Mouse (Mus musculus) kidney, adult 2 months (tissue): ENCODE results near the gene C2cd5. TPM values are rescaled to one million over a fixed set of nuclear protein-coding genes. Genes with fewer than 3 reads are reported as not detected.

Experiments used
- DNase-seq: peaks from one replicate; pipeline ENCODE4 v3.0.0; 2021
- H3K27ac ChIP-seq: fragments of 200-500 bp; 2 replicates; pipeline ENCODE4 v1.5.1; 2012; ENCODE audit warnings: low read depth, low read length, control low read depth, inconsistent platforms; ENCODE audit not compliant: insufficient read depth
- H3K27me3 ChIP-seq: fragments of 200-500 bp; replicated peaks from 2 replicates; pipeline ENCODE4 v1.6.1; 2012; ENCODE audit warnings: mild to moderate bottlenecking, moderate library complexity, low read length, inconsistent platforms; ENCODE audit not compliant: control insufficient read depth, insufficient read depth
- H3K36me3 ChIP-seq: fragments of 200-500 bp; 2 replicates; pipeline ENCODE4 v1.6.1; 2012; ENCODE audit warnings: mild to moderate bottlenecking, moderate library complexity, low read length, inconsistent platforms; ENCODE audit not compliant: control insufficient read depth, insufficient read depth
- H3K4me1 ChIP-seq: fragments of 200-500 bp; 2 replicates; pipeline ENCODE4 v1.6.1; 2011; ENCODE audit warnings: low read length; ENCODE audit not compliant: control insufficient read depth, insufficient read depth
- H3K4me3 ChIP-seq: fragments of 200-500 bp; 2 replicates; pipeline ENCODE4 v1.5.1; 2011; ENCODE audit warnings: mild to moderate bottlenecking, low read depth, low read length, control low read depth; ENCODE audit not compliant: insufficient read depth
- CTCF ChIP-seq: fragments of 200-500 bp; conservative IDR thresholded peaks from 2 replicates; pipeline ENCODE4 v1.5.1; 2011; ENCODE audit warnings: low read depth, mild to moderate bottlenecking, control low read depth, low read length, moderate library complexity, mixed read lengths; ENCODE audit not compliant: insufficient read depth, insufficient read length
- POLR2A ChIP-seq: fragments of 200-500 bp; IDR thresholded peaks from one replicate; pipeline ENCODE4 v1.6.1; 2011; ENCODE audit warnings: low read depth, low read length, control low read depth
- WGBS: fragments of 180-500 bp; shearing (Covaris S2); methylation state at CpG from one replicate; pipeline ENCODE4 v1.1.7; 2018; 5-methylcytosine and 5-hydroxymethylcytosine counted together
- polyA plus RNA-seq: library from polyadenylated mRNA; depleted of rRNA; stranded (reverse); fragments of >200 nt; gene quantifications from 2 replicates; pipeline ENCODE4 v1.2.3, GENCODE M21; 2012; rRNA removed

C2cd5 gene
- 13.0 and 14.1 TPM in 2 replicates for polyA plus RNA-seq

- no peaks in the 10 kb centered on the region for H3K27me3 ChIP-seq
- under 1% methylated on average over 75 of the region's 75 CpGs for WGBS
- H3K27ac ChIP-seq, result peak within 1 kb of the TSS; percentile 32
- peak within 1 kb of the TSS; percentile 72 for H3K4me3 ChIP-seq
- DNase-seq, result peak; percentile 98
- H3K36me3 ChIP-seq, result no peaks in the 10 kb centered on the region
- no peak for TF ChIP-seq POLR2A
- H3K4me1 ChIP-seq, result no peaks in the 10 kb centered on the region
These were observed at the start of gene C2cd5 for GRCm38 (mm10) chr6:143099681-143100382. TSS of gene C2cd5 (minus strand) at chr6:143100141.

DNA sequence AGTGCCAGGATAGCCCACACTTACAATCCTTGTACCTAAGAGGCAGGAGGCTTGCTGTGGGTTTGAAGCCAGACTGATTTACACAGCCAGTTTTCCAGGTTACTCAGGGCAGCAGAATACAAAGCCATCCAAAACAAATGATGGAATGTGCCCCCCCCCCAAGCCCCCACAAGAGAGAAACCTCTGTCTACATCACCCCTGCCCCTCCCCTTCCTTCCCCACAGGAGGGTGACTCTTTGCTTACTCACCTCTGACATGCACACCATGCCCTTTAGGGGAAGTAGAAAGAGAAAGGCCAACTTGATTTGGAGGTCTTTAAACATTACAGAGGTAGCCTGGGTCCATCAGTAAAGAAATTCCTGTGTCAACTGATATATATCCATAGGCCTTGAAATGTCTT, 48.9 kb upstream of the C2cd5 start:
- H3K27ac ChIP-seq, result no peak overlapping the region
- peak; percentile 55 for DNase-seq
- H3K27me3 ChIP-seq, result no peaks in the 10 kb centered on the region
- peaks cover 38% of the 10 kb centered on the region for H3K4me1 ChIP-seq
- H3K36me3 ChIP-seq, result no peaks in the 10 kb centered on the region
- no peak overlapping the region for H3K4me3 ChIP-seq
- TF ChIP-seq POLR2A (no peak), CTCF (no peak)

- DNase-seq, result peak; percentile 80
- 36% methylated on average over 8 of the region's 8 CpGs for WGBS
- Histone ChIP-seq H3K4me3 (no peak overlapping the region), H3K27me3 (no peaks in the 10 kb centered on the region), H3K27ac (no peak overlapping the region), H3K4me1 (peaks cover 26% of the 10 kb centered on the region; the same call in 1 of the 2 replicates), H3K36me3 (no peaks in the 10 kb centered on the region)
- TF ChIP-seq POLR2A (no peak), CTCF (no peak)
These were observed 46.8 kb upstream of the C2cd5 start for GRCm38 (mm10) chr6:143146756-143147155.

DNA sequence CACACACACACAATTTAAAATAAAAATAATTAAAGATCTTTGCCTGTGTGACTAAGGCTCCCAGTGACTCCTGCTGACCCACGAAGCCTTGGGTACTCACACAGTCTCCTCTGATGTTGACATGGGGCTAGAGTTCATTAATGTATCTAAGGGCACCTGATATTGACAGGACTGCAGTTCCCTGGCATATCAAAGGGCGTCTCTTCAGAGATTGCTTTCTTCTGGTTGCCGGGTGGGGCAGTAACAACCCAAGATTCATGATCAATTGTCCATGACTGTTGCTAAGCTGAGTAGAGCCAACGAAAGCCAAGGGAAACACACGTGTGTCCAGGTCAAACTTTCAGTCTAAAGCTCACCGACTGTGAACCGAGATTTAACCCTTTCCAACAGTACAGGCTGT, 45.1 kb upstream of the C2cd5 start:
- DNase-seq, result peak; percentile 80
- WGBS, result 30% methylated on average over 7 of the region's 7 CpGs
- Histone ChIP-seq H3K4me3 (no peak overlapping the region), H3K27me3 (no peaks in the 10 kb centered on the region), H3K4me1 (peaks cover 15% of the 10 kb centered on the region; the same call in 1 of the 2 replicates), H3K27ac (no peak overlapping the region), H3K36me3 (no peaks in the 10 kb centered on the region)
- no peak for TF ChIP-seq POLR2A
- TF ChIP-seq CTCF, result no peak

DNA sequence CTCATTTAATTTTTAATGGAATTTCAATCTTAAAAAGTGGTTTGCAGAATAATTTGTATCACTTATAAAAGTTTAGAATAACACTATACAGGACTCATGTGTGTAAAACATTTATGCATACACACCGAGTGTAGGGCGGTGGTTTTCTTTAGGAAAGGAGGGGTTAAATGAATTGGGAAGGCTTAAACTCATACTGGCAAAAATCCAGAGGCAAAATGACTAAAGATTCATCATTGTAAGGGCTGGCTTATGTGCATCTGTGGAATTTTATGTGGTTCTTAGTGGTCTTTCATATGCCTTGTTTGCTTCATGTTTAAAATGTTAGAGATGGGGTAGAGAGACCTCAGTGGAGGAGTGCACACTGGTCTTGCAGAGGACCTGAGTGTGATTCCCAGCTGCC, 44.6 kb upstream of the C2cd5 start:
- Histone ChIP-seq H3K4me1 (peaks cover 15% of the 10 kb centered on the region; the same call in 1 of the 2 replicates), H3K4me3 (no peak overlapping the region), H3K27ac (no peak overlapping the region), H3K27me3 (no peaks in the 10 kb centered on the region), H3K36me3 (no peaks in the 10 kb centered on the region)
- no peak for DNase-seq
- 85% methylated on average over 2 of the region's 2 CpGs for WGBS
- TF ChIP-seq POLR2A, result no peak
- no peak for TF ChIP-seq CTCF

GRCm38 (mm10) chr6:143143775-143144273, 43.9 kb upstream of the C2cd5 start:
- no peak overlapping the region for H3K27ac ChIP-seq
- no peak overlapping the region for H3K4me3 ChIP-seq
- H3K4me1 ChIP-seq, result peaks cover 15% of the 10 kb centered on the region; the same call in 1 of the 2 replicates
- no peaks in the 10 kb centered on the region for H3K36me3 ChIP-seq
- 56% methylated on average over 19 of the region's 19 CpGs for WGBS
- H3K27me3 ChIP-seq, result no peaks in the 10 kb centered on the region
- TF ChIP-seq POLR2A, result no peak
- no peak for TF ChIP-seq CTCF
- DNase-seq, result no peak

DNA sequence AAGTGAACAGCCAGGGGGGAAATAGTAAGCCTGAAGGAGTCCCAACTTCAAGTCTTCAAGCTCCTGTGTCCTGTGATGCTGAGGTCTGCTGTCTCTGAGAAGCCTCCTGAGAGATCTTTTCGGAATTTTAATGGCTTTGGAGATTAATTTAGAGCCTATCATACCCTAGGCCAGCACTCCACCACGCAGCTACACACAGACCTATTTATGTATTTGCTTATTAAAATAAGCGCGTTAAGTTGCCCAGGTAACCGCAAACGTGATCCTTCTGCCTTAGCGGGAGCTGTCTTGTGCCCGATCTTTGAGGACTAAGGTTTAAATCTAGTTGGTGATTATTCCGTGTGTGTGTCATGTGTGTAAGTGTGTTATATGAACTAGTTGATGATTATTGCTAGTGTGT, 43.4 kb upstream of the C2cd5 start:
- peaks cover 15% of the 10 kb centered on the region; the same call in 1 of the 2 replicates for H3K4me1 ChIP-seq
- 91% methylated on average over 9 of the region's 9 CpGs for WGBS
- TF ChIP-seq CTCF, result no peak
- no peak for TF ChIP-seq POLR2A
- H3K4me3 ChIP-seq, result no peak overlapping the region
- DNase-seq, result no peak
- H3K27ac ChIP-seq, result no peak overlapping the region
- no peaks in the 10 kb centered on the region for H3K27me3 ChIP-seq
- no peaks in the 10 kb centered on the region for H3K36me3 ChIP-seq
